Mouse (Mus musculus): ENCODE results near the gene Ryr1. TPM values are rescaled to one million over a fixed set of nuclear protein-coding genes. Genes with fewer than 3 reads are reported as not detected.

The Ryr1 gene
- total RNA-seq, 2 experiments from 2014 or later, result 0.07 TPM; not detected in 1

DNA sequence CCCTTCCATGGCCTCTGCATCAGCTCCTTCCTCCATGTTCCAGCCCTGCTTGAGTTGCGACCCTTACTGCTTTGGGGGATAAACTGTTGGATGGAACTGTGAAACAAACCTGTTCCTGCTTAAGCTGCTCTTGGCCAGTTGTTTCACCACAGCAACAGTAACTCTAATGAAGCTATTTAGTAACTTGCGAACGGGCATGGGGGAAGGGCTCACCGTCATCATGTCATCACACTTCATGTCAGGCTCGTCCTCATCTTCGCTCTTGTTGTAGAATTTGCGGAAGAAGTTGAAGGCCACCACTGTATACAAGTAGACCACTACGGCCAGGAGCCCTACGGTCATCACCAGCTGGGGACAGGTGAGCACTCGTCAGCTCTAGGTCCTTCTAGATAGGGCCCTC, 116.8 kb downstream of the Ryr1 start:
- no peak for ATAC-seq (replicated peaks; ENCODE audit: low FRiP score, low TSS enrichment, poor library complexity, severe bottlenecking)

DNA sequence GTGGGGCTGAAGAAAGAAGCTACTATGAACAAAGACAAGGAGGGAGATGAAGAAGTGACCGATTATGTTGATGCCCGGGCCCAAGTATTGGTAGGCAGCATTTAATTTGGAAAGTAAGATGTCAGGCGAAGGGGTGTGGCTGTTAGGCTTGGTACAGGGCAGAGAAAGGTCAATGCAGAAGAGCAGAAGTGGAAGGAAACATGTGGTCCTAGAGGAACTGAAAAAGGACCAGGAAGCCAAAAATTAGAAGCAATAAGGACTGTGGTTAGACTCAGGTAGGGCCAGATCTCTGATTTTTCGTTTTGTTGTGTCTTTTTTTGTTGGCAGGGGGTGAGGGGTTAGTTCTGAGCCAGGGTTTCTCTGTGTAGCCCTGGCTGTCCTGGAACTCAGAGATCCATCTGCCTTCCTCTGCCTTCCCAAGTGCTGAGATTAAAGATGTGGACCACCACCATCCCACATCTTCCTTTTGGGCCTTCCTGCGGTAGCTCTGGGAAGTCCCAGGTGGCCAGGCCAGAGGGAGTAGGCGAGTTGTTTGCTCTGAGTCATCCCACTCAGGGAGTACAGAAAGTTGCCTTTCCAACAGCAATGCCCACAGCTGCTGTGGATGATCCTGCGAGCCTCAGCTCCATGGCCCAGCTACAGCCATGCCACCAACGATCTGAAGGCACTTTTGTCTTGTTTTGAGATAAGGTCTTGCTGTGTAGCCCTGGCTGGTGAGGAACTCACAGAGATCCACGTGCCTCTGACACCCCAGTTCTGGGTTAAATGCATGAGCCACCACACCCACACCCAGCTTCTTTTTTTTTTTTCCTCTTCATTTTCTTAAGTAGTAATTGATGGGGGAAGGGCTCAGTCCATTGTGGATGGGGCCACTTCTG, 117.5 kb downstream of the Ryr1 start:
- 0 out of 2 replicates have a peak, but pooled peaks have one; percentile 20 for ATAC-seq (replicated peaks; ENCODE audit: low FRiP score, low TSS enrichment, poor library complexity, severe bottlenecking)

DNA sequence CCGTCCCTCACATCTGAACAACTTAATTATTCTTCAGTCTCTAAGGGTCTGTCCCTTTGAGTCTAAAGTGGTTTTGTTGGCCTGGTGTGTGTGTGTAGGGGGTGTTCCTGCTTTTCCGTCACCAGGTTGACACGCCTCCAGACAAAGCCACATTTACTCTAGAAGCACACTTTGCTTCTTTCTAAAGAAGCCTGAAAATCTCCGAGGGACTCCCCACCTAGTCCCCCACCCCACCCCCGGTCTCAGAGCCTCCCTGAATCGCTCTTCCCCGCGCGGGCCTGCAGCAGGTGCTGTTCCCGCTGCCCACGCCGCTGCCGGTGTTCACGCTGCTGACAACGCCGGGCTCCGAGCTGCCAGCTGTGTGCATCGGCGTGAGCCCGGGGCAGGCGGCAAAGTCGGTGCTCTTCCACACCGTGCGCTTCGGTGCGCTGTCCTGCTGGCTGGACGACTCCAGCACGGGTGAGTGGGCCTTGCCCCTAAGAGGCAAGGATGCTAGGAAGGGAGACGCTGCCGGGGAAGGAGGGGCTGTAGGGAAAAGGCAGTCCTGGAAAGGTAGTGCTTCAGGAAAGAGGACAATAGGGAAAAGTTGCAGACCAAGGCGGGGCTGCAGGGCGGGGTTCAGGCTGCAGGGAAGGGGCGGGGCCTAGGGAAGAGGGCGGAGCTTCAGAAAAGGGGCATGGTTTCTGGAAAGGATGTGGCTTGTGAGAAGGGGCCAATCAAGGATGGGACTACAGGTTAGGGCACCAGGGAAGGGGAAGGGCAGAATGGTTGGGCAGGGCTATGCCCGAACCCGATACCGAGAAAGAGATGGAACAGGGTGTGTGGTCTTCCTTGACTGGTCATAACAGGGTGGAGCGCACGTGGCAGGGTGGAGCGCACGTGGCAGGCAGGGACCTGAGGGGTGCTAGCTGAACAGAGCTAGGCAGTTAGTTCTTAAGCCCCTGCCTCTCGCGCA, 124.1 kb downstream of the Ryr1 start:
- peak; percentile 92 for ATAC-seq (replicated peaks; ENCODE audit: low FRiP score, low TSS enrichment, poor library complexity, severe bottlenecking)

DNA sequence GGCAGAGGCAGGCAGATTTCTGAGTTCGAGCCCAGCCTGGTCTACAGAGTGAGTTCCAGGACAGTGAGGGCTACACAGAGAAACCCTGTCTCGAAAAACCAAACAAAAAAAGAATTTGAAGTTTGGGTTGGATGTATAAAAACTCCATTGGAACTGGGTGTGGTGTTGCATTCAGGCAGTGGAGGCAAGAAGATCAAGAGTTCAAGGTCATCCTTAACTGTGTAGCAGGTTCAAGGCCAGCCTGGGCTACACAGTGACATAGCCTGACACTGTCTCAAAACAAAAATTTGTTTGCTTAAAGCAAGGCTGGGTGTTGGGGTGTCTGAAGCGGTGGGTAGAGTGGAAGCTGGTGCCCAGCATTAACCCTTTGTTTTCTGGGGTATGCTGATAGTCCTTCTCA, 131.6 kb downstream of the Ryr1 start:
- no peak for ATAC-seq (replicated peaks; ENCODE audit: low FRiP score, low TSS enrichment, poor library complexity, severe bottlenecking)

DNA sequence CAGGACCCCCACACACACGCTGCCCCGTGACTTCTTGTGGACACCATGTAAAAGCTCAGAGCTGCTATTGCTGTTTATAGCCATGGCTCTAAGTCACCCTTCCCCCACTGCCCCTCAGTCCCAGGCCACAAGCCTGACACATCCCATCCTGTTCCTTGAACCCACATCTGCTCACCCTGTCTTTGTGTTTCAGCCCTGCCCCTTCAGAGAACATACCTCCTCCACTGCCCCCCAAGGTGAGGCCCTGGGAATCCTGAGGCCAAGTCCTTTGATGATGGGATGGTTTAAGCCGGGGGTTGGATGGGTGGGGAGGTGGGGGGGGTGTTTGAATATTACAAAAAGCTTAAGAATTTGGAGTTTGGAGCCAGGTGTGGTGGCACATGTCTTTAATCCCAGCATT, 132.0 kb downstream of the Ryr1 start:
- ATAC-seq (replicated peaks; ENCODE audit: low FRiP score, low TSS enrichment, poor library complexity, severe bottlenecking), result no peak

DNA sequence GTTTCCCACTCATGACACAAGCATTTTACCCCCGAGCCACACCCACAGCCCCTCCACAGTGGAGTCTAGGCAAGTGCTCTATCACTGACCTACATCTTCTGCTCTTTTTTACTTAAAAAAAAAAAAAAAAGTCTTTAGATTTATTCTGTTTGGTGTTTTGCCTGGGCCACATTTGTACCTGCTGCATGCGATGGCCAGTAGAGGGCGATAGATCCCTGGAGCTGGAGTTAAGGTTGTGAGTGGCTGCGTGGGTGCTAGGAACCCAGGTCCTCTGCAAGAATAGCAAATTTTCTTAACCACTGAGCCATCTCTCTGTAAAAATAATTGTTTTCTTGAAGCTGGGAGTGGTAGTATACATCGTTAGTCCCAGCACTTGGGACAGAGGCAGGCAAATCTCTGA, 133.4 kb downstream of the Ryr1 start:
- no peak for ATAC-seq (replicated peaks; ENCODE audit: low FRiP score, low TSS enrichment, poor library complexity, severe bottlenecking)

DNA sequence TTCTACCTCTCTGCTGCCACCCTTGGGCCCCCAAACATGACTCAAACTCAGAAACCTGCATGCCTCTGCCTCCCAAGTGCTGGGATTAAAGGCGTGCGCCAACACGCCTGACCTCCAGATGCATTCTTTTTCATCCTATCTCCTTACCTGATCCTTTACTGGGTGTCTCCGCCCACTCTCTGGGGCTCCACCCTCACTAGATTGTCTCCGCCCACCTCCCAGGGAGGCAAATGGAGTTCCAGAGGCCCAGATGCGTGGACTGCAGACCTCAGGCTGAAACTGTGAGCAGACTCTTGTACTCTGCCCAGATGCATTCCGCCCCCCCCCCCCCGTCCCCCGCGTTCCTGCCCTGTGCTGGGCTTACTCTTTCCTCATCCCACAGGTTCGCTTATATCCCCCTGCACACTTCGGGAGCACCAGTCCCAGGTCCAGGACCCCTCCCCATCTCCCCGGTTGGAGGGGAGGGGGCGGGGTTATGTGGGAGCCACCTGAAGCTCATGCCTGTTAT, 134.2 kb downstream of the Ryr1 start:
- no peak for ATAC-seq (replicated peaks; ENCODE audit: low FRiP score, low TSS enrichment, poor library complexity, severe bottlenecking)

DNA sequence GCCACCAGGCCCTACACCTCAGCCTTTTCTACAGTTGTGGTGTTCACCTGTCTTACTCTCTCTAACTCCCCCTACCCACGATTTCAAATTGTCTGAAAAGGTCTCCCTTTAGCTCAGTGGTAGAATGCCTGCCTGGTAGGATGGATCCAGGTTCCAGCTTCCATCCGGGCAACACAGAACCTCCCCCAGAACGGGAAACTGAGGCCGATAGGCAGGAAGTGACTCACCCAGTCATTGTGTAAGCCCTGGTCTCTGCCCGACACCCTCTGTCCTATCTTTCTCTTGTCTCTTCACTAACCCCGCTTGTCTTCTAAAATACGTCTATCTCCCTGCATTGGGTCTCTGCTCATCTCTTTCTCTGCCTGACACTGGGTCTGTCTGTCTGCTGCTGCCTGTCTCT, 139.8 kb downstream of the Ryr1 start:
- ATAC-seq (replicated peaks; ENCODE audit: low FRiP score, low TSS enrichment, poor library complexity, severe bottlenecking), result no peak

DNA sequence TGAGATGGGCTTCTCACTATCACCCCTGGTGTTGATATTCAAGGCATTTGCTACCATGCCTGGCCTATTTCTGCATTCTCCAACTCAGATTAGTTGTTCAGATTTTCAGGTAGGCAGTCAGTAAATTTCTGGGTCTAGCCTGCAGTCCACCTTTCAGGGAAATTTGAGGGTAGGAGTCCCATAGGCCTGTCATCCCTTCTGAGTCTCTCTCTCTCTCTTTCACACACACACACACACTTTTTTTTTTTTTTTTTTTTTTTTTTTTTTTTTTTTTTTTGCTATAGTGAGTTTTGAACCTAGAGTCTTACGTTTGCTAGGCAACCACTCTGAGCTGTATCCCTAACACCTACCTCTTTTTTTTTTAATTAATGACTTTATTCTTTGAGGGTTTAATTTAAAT, 140.5 kb downstream of the Ryr1 start:
- no peak for ATAC-seq (replicated peaks; ENCODE audit: low FRiP score, low TSS enrichment, poor library complexity, severe bottlenecking)

DNA sequence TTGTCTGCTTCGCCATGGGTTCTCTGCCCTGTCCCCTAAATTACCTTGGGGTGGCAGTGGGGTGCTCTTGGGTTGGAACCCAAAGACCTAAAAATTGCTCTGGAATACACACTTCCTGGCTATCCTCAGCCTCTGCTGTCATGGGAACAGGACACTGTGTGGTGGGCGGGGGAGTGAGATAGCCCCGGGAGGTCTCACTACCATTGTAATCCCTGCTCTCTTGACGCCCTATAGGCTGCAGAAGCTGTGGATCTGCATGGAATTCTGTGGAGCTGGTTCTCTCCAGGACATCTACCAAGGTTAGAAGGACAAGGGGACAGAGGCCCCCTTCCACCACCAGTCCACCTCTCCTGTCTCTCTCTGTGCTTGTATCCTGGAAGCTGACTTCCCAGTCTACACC, 141.1 kb downstream of the Ryr1 start:
- no peak for ATAC-seq (replicated peaks; ENCODE audit: low FRiP score, low TSS enrichment, poor library complexity, severe bottlenecking)

DNA sequence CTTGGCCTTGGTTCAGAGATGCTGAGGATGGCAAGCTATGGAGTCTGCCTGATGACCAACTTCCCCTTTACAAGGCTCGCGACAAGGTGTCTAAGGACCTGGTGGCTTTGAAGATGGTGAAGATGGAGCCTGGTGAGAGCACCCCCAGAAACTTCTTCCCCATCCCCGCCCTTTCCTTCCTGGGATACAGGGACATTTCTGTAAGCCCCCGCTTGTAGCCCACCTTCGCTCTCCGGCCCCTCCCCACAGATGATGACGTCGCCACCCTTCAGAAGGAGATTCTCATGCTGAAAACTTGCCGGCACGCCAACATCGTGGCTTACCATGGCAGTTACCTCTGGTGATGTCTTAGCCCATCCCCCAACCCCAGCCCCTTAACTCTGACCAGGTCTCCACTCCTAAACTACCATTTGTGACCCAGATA, 141.8 kb downstream of the Ryr1 start:
- ATAC-seq (replicated peaks; ENCODE audit: low FRiP score, low TSS enrichment, poor library complexity, severe bottlenecking), result 0 out of 2 replicates have a peak, but pooled peaks have one; percentile 8

DNA sequence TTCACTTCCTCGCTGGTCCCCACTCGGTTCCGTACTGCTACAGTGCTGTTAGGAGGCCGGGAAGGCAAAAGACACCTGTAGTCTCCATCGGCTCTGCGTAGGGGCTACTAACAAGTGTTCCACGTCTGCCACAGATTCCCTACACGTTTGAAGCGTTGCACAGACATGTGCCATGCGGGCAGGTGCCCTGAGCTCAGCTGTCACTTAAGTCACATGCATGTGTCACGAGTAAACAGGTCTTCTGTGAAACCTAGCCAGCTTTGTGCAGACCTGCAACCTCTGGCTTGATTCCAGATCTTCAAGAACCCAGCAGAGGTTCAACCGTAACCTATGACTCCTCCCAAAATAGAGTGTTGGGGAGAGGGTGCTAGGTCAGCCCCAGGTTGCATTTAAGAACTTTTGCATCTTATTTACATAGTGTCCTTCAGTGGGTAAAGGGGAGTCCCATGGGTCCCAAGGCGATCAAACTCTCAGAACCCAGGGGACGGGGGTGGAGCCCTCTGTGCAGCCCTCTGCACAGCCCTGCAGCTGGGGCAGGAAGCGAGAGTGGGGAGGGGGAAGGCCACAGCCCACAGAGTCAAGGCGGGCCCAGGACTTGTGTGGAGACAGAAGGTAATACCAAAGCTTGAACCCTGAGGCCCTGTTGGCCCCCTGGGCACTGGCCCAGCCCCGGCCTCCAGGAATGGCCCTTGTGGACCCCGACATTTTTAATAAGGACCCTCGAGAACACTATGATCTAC, 142.5 kb downstream of the Ryr1 start:
- ATAC-seq (replicated peaks; ENCODE audit: low FRiP score, low TSS enrichment, poor library complexity, severe bottlenecking), result peak; percentile 49

DNA sequence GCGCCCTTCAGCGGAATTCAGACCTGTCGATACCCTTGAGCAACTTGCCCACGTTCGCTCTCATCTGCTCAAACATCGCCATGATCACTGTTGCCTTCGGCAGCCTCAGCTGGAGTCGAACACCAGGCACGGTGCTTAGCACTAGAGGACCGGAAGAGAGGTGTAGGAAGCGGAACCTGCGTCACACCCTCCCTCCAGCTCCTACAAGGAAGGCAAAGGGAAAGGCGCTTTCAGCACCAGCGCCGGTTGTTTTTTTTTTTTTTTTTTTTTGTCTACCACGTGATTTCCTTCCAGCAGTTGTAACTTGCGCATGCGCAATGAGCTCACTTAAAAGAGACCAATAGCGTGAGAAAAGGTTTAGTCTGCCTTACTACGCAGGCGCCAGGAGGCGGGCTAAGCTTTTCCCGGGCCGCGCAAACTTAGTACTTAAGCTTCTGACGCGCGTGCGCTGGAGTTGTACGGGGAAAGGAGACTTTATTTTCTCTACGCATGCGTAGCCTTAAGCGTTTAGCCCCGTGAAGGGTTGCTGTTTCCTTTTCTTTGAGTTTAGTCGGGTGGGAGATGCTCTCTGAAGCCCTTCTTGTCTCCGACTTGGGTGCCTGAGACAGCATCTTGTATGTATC, 143.2 kb downstream of the Ryr1 start, which contains the start of the genes Eif3k and Map4k1:
Gene Eif3k (minus strand): TSS at position 214 of the 623 bp plus-strand sequence.
Gene Map4k1 (plus strand): TSS at position 400 of the 623 bp plus-strand sequence.
- ATAC-seq (replicated peaks; ENCODE audit: low FRiP score, low TSS enrichment, poor library complexity, severe bottlenecking), result peak; percentile 93

DNA sequence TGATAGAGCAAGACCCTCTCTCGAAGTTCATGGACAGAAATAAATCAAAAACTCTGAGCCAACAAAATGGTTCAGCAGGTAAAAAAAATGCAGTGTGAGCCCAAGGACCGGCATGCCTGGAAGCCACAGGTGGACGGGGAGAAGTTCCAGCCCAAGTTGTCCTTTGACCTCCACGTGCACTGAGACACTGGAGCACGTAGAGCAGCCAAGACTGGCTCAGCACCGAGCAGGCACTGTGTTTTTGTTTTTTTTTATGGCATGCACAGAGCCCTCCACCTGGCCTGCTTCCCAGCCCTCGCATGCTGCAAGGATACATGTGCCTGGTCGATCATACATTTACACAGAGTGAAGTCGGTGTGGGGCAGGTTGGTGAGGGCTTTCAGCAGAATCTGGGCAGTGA, 147.4 kb downstream of the Ryr1 start:
- ATAC-seq (replicated peaks; ENCODE audit: low FRiP score, low TSS enrichment, poor library complexity, severe bottlenecking), result no peak

DNA sequence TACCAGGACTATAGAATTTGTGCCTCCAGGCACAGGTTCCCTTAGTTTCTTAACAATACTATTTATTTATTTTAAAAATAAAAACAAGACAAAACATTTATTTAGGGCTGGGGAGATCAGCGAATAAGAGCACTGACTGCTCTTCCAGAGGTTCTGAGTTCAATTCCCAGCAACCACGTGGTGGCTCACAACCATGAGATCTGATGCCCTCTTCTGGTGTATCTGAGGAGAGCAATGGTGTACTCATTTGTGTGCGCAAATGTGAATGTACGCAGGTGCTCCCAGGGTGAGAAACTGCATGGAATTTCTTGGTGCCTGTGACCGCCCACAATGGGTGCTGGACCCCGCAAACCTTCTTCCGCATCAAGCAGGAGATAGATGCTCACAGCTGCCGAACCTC, 152.0 kb downstream of the Ryr1 start:
- no peak for ATAC-seq (replicated peaks; ENCODE audit: low FRiP score, low TSS enrichment, poor library complexity, severe bottlenecking)

DNA sequence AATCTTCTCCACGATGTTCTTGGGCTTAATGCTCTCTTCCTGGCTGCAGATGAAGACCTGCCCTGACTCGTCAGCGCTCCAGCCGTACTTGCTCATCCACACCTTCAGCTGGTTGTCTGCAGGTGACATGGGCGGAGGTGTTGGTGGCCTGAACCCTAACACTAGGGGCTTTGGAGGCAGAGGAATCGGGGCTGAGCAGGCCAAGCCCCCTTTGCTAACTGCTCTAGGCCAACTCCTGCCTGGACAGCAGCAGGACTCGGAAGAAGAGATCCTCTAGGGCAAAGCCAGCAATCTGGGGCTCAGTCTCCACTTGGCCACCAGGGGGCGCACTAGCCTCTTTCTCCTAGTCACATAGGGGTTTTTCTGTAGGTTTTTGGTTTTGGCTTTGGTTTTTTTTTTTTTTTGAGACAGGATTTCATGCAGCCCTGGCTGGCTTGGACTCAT, 152.4 kb downstream of the Ryr1 start:
- peak; percentile 67 for ATAC-seq (replicated peaks; ENCODE audit: low FRiP score, low TSS enrichment, poor library complexity, severe bottlenecking)

DNA sequence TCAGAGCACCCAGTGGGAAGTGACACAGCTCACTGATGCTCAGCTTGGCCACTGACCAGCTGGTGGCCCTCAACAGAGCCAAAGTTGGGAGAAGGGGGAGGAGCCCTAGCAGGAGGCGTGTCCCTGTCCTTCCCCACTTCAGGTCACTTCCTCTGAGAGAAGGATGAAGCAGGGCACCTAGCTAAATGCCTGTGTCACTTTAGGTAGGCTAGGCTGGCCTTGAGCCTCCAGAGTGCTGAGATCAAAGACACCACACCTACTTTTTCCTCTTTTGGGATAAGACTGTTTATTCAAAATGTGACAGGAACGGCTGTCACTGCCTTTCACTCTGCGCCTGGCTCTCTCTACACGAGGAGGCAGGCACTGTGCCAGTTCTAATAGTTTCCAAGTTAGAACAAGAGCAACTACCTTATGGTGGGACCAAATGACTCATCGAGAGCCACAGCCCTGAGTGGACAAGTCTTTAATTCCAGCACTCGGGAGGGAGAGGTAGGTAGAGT, 153.2 kb downstream of the Ryr1 start:
- ATAC-seq (replicated peaks; ENCODE audit: low FRiP score, low TSS enrichment, poor library complexity, severe bottlenecking), result no peak

DNA sequence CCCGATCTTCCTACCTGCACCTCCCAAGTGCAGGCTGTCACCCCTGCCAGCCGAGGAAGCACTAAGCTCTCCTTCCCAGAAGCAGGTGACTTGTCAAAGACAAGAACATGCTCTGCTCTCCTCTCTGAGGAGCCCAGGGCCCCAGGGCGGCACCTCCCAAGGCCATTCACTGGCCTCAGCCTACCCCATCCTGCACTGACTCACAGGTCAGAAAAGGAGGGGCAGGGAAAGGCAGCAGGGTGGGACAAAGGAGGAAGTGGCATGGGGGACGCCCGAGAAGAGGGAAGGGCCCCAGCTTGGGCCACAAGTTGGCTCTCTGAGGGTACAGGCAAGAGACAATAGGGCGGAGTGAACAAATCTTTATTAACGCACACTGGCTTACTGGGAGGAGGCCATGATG, 153.9 kb downstream of the Ryr1 start:
- ATAC-seq (replicated peaks; ENCODE audit: low FRiP score, low TSS enrichment, poor library complexity, severe bottlenecking), result no peak
